Mouse (Mus musculus) hematopoietic stem cell, adult 5-6 weeks (primary cell): ENCODE results near the gene H2-Ab1. TPM values are rescaled to one million over a fixed set of nuclear protein-coding genes. Genes with fewer than 3 reads are reported as not detected.

ENCODE experiments used
- ATAC-seq, 2 experiments: fragments of 125-278 bp in 1 of 2; replicated peaks in 1 of 2; 2 replicates each; pipeline ENCODE4 v1.8.0; 2016 to 2017; ENCODE audit warnings: inconsistent platforms in 2 of 2, mild to moderate bottlenecking in 2 of 2, moderate number of reproducible peaks in 2 of 2, low read depth in 1 of 2, moderate TSS enrichment in 1 of 2; ENCODE audit not compliant: low FRiP score in 2 of 2, poor library complexity in 2 of 2, severe bottlenecking in 2 of 2, insufficient read depth in 1 of 2, low TSS enrichment in 1 of 2
- total RNA-seq: library from RNA; stranded (forward); fragments of 172-1452, 232-1000 nt; gene quantifications from 2 replicates; pipeline ENCODE4 v1.2.3, GENCODE M21; 2017

H2-Ab1 gene
- total RNA-seq, 1 experiment from 2014 or later, result 159 TPM

- ATAC-seq, result no peak
These were observed 56.8 kb downstream of the H2-Ab1 start for GRCm38 (mm10) chr17:34314286-34314685.

- ATAC-seq, result no peak
These were observed 58.0 kb downstream of the H2-Ab1 start for GRCm38 (mm10) chr17:34315512-34315911.

GRCm38 (mm10) chr17:34316697-34317096 lies 59.2 kb downstream of the H2-Ab1 start:
- no peak for ATAC-seq

GRCm38 (mm10) chr17:34317275-34317674 lies 59.8 kb downstream of the H2-Ab1 start:
- no peak for ATAC-seq

Other genes with a start within 250 kb of the H2-Ab1 start
- gene Ring1, start 233.0 kb upstream of the H2-Ab1 start, total RNA-seq, result 10.6 and 15.7 TPM in 2 replicates
- gene H2-Ke6, start 229.6 kb upstream of the H2-Ab1 start, total RNA-seq, result 81.8 and 89.3 TPM in 2 replicates
- 60.8 and 96.9 TPM in 2 replicates for gene Slc39a7, start 226.0 kb upstream of the H2-Ab1 start, total RNA-seq
- gene Rxrb, start 225.9 kb upstream of the H2-Ab1 start, total RNA-seq, result 41.2 and 51.3 TPM in 2 replicates
- 2.4 and 2.9 TPM in 2 replicates for gene Col11a2, start 218.3 kb upstream of the H2-Ab1 start, total RNA-seq
- gene H2-Oa, start 165.3 kb upstream of the H2-Ab1 start, total RNA-seq, result 9.2 and 16.9 TPM in 2 replicates
- gene H2-DMa, start 138.1 kb upstream of the H2-Ab1 start, total RNA-seq, result 88.1 and 135 TPM in 2 replicates
- gene Brd2, start 135.1 kb upstream of the H2-Ab1 start, total RNA-seq, result 348 and 418 TPM in 2 replicates
- gene H2-DMb2, start 114.4 kb upstream of the H2-Ab1 start, total RNA-seq, result 4.6 and 6.4 TPM in 2 replicates
- 51.5 and 55.9 TPM in 2 replicates for gene H2-DMb1, start 104.6 kb upstream of the H2-Ab1 start, total RNA-seq
- 130 and 164 TPM in 2 replicates for gene Tap1, start 70.1 kb upstream of the H2-Ab1 start, total RNA-seq
- gene Psmb9, start 69.9 kb upstream of the H2-Ab1 start, total RNA-seq, result 124 and 169 TPM in 2 replicates
- 392 and 482 TPM in 2 replicates for gene Psmb8, start 60.0 kb upstream of the H2-Ab1 start, total RNA-seq
- gene Tap2, start 54.2 kb upstream of the H2-Ab1 start, total RNA-seq, result 113 and 116 TPM in 2 replicates
- 60.2 and 91.1 TPM in 2 replicates for gene H2-Ob, start 18.8 kb upstream of the H2-Ab1 start, total RNA-seq
- gene H2-Aa, start 30.1 kb downstream of the H2-Ab1 start, total RNA-seq, result 66.5 and 77.4 TPM in 2 replicates
- gene H2-Eb1, start 48.2 kb downstream of the H2-Ab1 start, total RNA-seq, result 64.4 and 73.0 TPM in 2 replicates
- 0.06 TPM in 1 of 2 replicates, not detected in the other for gene H2-Eb2, start 68.0 kb downstream of the H2-Ab1 start, total RNA-seq
- not detected in 2 replicates for gene Btnl2, start 97.1 kb downstream of the H2-Ab1 start, total RNA-seq
- gene Btnl1, start 119.4 kb downstream of the H2-Ab1 start, total RNA-seq, result not detected in 2 replicates
- 1.2 and 8.6 TPM in 2 replicates for gene BC051142, start 141.1 kb downstream of the H2-Ab1 start, total RNA-seq
- not detected in 2 replicates for gene Btnl4, start 219.6 kb downstream of the H2-Ab1 start, total RNA-seq